Mouse (Mus musculus): ENCODE data around the gene Cacnb4. TPM values are rescaled to one million over a fixed set of nuclear protein-coding genes. Genes with fewer than 3 reads are reported as not detected.

Gene Cacnb4
- total RNA-seq (2015) (not detected in 2 replicates), total RNA-seq (2017) (not detected in 2 replicates)

DNA sequence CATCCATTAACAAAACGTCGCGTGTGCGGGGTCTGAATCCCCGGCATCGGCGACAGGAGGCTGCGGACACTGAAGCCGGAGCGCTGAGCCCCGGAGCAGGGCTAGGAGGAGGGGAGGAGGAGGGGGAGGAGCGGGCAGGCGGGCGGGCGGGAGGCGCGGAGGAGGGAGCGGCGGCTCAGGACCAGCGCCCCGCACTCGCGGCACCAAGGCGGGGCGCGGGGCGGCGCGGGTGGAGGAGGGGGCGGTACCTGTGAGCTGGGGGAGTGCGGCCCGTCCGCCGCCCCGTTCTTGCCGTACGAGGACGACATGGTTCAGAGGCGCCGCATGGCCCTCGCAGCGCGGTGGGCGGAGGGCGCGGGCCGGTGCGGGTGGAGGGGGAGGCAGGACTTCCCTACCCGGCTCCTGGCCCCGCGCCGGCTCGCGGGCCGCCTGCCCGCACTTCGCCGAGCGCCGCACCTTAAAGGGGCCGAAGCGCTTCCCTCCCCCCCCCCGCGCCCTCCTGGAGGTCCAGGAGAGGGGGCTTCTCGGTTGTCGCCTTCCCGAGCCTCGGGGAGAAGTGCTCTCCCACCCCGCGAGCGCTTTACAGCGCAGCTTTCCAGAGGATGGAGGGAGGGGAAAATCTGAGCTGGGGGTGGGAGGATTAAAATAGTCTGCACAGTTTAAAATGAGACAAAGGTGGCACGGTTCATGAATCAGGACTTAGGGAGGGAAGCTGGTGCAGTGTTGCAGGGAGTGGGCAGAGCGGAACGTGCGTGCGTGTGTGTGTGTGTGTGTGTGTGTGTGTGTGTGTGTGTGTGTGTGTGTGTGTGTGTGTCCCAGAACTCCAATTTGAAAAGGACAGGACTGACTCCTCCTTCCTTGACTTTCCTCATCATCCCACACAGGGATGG lies at the start of gene Cacnb4:
Gene Cacnb4 (minus strand): TSS at position 809 of the 890 bp plus-strand sequence.
- ATAC-seq (ENCODE audit: poor library complexity, severe bottlenecking): peak; percentile 47

DNA sequence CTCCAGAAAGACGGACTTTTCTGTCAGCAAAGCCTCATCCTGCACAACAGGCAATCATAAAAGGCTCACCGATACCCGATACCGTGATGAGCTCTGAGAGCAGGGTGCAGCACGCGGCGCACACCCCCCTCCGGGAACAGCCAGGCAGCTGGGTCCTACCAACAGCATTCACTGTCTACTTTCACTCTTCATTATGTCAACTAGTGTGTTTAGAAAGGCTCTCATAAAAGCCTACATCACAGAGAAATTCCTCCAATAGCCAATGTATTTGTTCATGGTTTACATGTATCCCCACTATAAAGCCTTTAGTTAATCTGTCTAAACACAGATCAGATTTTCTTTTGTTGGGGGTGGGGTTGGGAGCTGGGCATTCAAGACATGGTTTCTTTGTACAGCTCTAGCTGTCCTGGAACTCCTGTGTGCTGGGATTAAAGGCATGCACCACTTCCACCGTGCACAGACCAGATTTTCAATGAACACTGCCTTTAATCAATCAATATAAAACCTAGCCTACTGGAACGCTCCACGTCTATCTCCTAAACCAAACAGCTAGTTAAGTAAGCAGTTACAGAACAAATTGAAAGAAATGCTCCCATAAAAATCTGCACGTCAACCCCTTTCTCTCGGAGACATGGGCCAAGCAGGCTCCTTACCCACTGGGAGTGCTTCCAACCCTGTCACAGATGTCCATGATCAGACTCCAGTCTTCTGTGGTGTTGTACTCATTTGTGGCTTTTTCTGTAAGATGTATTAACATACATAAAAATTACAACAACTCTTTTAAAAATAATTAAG lies 43.8 kb upstream of the Cacnb4 start:
- no peak for ATAC-seq (ENCODE audit: poor library complexity, severe bottlenecking)

- no peak for ATAC-seq (ENCODE audit: poor library complexity, severe bottlenecking)
Measured at GRCm38 (mm10) chr2:52717076-52717475, 40.4 kb upstream of the Cacnb4 start.

DNA sequence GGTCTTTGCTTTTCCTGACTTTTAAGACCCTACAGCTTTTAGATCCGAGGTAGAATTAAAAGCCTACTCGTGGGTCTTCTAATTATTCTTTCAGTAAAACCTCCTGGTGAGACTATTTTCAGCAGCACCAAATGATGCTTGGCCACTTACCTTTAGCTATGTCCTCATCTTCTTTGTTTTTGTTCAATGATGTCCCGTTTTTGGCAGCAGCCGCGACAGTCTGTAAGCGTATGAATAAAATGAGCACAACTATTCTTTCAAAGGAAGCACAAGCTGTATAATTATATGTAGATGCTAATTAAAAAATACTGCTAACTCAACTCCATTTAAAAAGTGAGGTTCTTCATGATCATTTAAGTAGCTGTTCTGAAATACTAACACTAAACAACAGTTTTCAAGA lies 38.9 kb upstream of the Cacnb4 start:
- ATAC-seq (ENCODE audit: poor library complexity, severe bottlenecking): no peak

DNA sequence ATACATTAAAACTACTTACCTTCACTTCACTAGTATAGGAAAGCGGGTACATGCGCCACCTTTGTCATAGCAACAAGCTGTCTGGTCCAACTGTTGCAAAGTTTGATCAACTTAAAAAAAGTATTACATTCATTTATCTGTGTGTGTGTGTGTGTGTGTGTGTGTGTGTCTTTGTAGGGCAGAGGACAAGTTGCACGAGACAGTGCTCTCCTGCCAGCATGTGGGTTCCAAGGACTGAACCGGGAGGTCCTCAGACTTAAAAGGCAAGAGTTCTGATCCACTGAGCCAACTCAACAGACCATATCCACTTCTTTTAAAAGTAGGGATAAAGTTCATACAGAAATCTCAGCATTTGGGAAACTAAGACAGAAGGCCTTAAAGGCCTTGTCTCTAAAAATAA lies 37.5 kb upstream of the Cacnb4 start:
- ATAC-seq (ENCODE audit: poor library complexity, severe bottlenecking): no peak

DNA sequence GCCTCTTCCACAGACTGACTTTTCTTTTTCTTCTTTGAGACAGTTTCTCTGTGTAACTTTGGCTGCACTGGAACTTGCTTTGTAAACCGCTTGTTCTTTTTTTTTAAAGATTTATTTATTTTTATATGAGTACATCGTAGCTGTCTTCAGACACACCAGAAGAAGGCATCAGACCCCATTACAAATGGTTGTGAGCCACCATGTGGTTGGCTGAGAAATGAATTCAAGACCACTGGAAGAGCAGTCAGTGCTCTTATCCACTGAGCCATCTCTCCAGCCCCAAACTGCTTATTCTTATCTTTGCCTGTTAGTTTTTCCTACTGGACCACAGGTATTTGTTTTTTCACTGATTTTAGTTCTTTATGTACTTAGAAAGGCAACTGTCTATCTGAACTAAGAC lies 34.2 kb upstream of the Cacnb4 start:
- no peak for ATAC-seq (ENCODE audit: poor library complexity, severe bottlenecking)

DNA sequence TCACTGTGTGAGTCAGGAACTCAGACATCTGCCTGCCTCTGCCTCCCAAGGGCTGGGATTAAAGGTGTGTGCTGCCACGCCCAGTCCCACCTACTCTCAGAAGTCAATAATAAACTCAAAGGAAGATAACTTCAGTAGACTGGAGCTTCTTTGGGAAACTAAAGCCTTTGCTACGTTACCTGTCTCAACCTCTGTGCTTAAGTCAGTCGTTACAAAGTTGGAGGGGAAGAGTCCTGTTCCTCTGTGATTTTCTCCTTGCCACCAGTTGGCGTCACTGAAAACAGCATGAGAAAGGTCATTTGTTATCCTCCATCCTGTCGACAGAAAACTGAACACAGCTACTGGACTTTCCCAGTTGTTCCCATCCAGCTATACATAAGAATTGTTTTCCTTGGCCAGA lies 32.8 kb upstream of the Cacnb4 start:
- no peak for ATAC-seq (ENCODE audit: poor library complexity, severe bottlenecking)

- ATAC-seq (ENCODE audit: poor library complexity, severe bottlenecking): no peak
Measured at GRCm38 (mm10) chr2:52701368-52702036, 24.9 kb upstream of the Cacnb4 start.

DNA sequence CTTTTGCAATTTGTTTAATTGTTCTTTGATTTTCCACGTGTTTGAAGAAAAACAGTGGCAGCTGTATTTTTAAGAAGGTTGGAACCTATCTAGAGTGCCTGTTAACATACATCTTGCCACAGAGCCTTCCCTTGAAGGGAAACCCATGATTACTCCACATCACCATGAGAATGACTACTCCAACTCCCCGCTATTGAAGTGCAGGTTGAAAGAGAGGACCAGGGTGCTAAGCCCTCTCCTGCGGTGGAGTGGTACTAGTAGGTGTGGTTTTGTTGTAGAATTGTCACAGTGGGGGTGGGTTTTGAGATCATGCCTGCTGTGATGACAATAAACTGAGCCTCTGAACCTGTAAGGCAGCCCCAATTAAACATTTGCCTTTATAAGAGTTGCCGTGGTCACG lies 23.7 kb upstream of the Cacnb4 start:
- no peak for ATAC-seq (ENCODE audit: poor library complexity, severe bottlenecking)

DNA sequence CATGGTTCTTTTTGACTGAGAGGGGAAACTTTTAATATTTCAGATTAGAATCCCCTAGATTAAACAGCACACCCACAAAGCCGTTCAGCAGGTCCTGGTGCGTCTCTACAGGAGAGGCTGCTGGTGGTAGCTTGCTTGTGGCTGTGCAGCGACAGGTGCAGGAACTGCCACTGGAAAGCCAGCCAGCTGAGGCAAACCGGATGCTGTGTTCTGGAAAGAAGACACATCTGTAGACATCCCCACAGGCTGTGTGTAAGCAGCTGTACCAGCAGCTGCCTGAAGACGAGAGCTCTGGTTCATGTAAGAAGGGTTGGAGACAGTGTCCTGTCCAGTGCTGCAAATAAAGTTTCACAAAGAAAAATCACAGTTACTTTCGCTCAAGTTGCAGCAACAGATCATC lies 18.0 kb upstream of the Cacnb4 start:
- ATAC-seq (ENCODE audit: poor library complexity, severe bottlenecking): no peak

- no peak for ATAC-seq (ENCODE audit: poor library complexity, severe bottlenecking)
Measured at GRCm38 (mm10) chr2:52691745-52692144, 15.1 kb upstream of the Cacnb4 start.

- no peak for ATAC-seq (ENCODE audit: poor library complexity, severe bottlenecking)
Measured at GRCm38 (mm10) chr2:52686601-52687000, 10.0 kb upstream of the Cacnb4 start.

GRCm38 (mm10) chr2:52677589-52677988 lies 958 bp upstream of the Cacnb4 start:
- no peak for ATAC-seq (ENCODE audit: poor library complexity, severe bottlenecking)

DNA sequence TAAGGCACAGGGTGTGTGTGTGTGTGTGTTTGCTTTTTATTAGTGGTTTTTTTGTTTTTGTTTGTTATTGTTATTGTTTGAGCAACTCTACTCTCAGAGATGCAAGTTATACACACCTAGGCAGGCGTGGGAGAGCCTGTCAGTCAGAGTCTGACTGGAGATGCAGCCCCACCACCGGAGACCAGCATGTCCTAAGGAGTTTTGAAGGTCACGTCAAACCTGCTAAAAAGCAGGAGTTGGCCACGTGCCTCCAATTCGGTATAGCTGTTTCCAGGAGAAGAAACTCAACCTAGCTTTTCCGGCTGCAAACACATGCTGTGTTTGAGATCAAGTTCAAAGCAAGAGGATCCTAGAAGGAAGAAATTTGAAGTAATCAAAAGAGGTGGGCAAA lies 277 bp upstream of the Cacnb4 start:
- ATAC-seq (ENCODE audit: poor library complexity, severe bottlenecking): no peak

- no peak for ATAC-seq (ENCODE audit: poor library complexity, severe bottlenecking)
Measured at GRCm38 (mm10) chr2:52675278-52675987, 1.2 kb downstream of the Cacnb4 start.

- 0 out of 2 replicates have a peak, but pooled peaks have one; percentile 11 for ATAC-seq (ENCODE audit: poor library complexity, severe bottlenecking)
Measured at GRCm38 (mm10) chr2:52674886-52675277, 1.7 kb downstream of the Cacnb4 start.

DNA sequence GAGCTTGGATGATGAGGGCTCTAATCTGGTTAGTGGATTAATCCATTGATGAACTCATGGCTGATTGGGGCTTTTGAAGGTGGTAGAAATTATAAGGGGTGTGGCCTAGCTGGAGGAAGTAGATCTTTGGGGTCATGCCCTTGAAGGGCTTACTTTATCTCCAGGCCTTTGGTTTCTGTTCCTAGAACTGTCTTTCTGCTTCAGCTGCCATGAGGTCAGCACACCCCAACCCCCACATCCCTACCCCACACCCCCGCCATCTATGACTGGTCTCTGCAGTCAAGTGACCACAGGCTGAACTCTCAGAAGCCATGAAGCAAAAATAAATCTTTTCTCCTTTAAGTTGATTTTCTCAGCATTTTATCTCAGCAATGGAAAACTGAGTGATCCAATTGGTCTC lies 3.5 kb downstream of the Cacnb4 start:
- ATAC-seq (ENCODE audit: poor library complexity, severe bottlenecking): peak; percentile 71

- no peak for ATAC-seq (ENCODE audit: poor library complexity, severe bottlenecking)
Measured at GRCm38 (mm10) chr2:52670733-52671132, 5.9 kb downstream of the Cacnb4 start.

- ATAC-seq (ENCODE audit: poor library complexity, severe bottlenecking): no peak
Measured at GRCm38 (mm10) chr2:52668480-52668879, 8.2 kb downstream of the Cacnb4 start.

DNA sequence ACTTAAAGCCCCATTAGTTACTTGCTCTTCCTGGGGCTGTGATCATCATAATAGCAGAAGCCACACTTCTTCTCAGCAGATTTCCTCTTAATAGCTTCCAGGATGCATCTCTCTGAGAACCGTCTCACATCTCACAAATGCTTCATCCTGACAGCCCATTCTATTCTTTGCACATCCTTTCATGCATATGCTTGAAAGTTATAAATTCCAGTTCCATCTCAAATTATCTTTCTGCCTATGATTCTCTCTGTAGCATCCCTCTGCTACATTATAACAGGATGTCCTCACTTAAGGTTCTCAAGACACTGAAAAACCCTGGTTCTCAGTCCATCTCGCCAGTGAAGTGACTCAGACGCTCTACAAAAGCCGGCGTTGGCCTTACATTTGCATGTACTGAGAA lies 19.9 kb downstream of the Cacnb4 start:
- ATAC-seq (ENCODE audit: poor library complexity, severe bottlenecking): no peak

DNA sequence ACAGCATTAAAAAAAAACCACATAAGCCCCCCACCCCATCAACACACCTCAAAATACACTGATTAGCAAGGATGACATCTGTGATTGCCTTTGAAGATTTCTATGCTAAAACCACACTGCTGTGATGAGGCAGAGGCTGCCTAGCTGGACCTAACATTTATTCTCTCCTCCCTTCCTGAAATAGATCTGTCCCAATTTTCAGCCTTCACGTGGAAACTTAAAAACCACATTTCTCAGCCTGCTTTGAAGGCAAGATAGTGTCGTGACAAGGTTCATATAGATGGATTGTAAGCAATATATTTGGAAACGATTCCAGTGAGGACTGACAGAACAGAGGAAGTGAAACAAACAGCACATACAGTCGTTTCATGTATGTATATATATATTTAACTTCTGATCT lies 22.1 kb downstream of the Cacnb4 start:
- no peak for ATAC-seq (ENCODE audit: poor library complexity, severe bottlenecking)

All from megakaryocyte, adult 5-6 weeks (primary cell).